Mouse (Mus musculus): ENCODE data around the gene Tgm2. TPM values are rescaled to one million over a fixed set of nuclear protein-coding genes. Genes with fewer than 3 reads are reported as not detected.

The Tgm2 gene
- polyA plus RNA-seq, 1 experiment: 9.5 TPM

- Histone ChIP-seq H3K27ac (ENCODE audit: control insufficient read depth, insufficient read depth, low read depth, low read length) (no peak overlapping the region), H3K27me3 (ENCODE audit: control insufficient read depth, insufficient read depth, low read length) (no peaks in the 10 kb centered on the region), H3K4me1 (ENCODE audit: control insufficient read depth, insufficient read depth, low read length) (no peaks in the 10 kb centered on the region), H3K4me3 (ENCODE audit: control insufficient read depth, low read depth, low read length) (no peak overlapping the region), H3K36me3 (ENCODE audit: control insufficient read depth, insufficient read depth, low read length) (no peaks in the 10 kb centered on the region; the same call in 1 of the 2 replicates)
- TF ChIP-seq CTCF (IDR thresholded peaks at IDR 0.05; ENCODE audit: control insufficient read depth, insufficient read depth, insufficient replicate concordance, low read depth, low read length) (no peak), POLR2A (IDR thresholded peaks at IDR 0.05; ENCODE audit: control insufficient read depth, low read depth, low read length) (no peak)
Observed at GRCm38 (mm10) chr2:158070885-158071632, 75.2 kb downstream of the Tgm2 start.

GRCm38 (mm10) chr2:158068444-158068971 lies 77.7 kb downstream of the Tgm2 start:
- TF ChIP-seq CTCF (IDR thresholded peaks at IDR 0.05; ENCODE audit: control insufficient read depth, insufficient read depth, insufficient replicate concordance, low read depth, low read length) (no peak), POLR2A (IDR thresholded peaks at IDR 0.05; ENCODE audit: control insufficient read depth, low read depth, low read length) (no peak)
- peaks cover 1% of the 10 kb centered on the region; the same call in 1 of the 2 replicates for H3K36me3 ChIP-seq (ENCODE audit: control insufficient read depth, insufficient read depth, low read length)
- H3K27ac ChIP-seq (ENCODE audit: control insufficient read depth, insufficient read depth, low read depth, low read length): no peak overlapping the region
- no peaks in the 10 kb centered on the region for H3K27me3 ChIP-seq (ENCODE audit: control insufficient read depth, insufficient read depth, low read length)
- H3K4me1 ChIP-seq (ENCODE audit: control insufficient read depth, insufficient read depth, low read length): no peaks in the 10 kb centered on the region
- no peak overlapping the region for H3K4me3 ChIP-seq (ENCODE audit: control insufficient read depth, low read depth, low read length)

GRCm38 (mm10) chr2:158067260-158067824 lies 78.9 kb downstream of the Tgm2 start:
- TF ChIP-seq POLR2A (IDR thresholded peaks at IDR 0.05; ENCODE audit: control insufficient read depth, low read depth, low read length) (no peak), CTCF (IDR thresholded peaks at IDR 0.05; ENCODE audit: control insufficient read depth, insufficient read depth, insufficient replicate concordance, low read depth, low read length) (no peak)
- no peaks in the 10 kb centered on the region for H3K4me1 ChIP-seq (ENCODE audit: control insufficient read depth, insufficient read depth, low read length)
- no peak overlapping the region for H3K27ac ChIP-seq (ENCODE audit: control insufficient read depth, insufficient read depth, low read depth, low read length)
- peaks cover 1% of the 10 kb centered on the region; the same call in 1 of the 2 replicates for H3K36me3 ChIP-seq (ENCODE audit: control insufficient read depth, insufficient read depth, low read length)
- no peaks in the 10 kb centered on the region for H3K27me3 ChIP-seq (ENCODE audit: control insufficient read depth, insufficient read depth, low read length)
- H3K4me3 ChIP-seq (ENCODE audit: control insufficient read depth, low read depth, low read length): no peak overlapping the region

- Histone ChIP-seq H3K4me1 (ENCODE audit: control insufficient read depth, insufficient read depth, low read length) (no peaks in the 10 kb centered on the region), H3K27me3 (ENCODE audit: control insufficient read depth, insufficient read depth, low read length) (no peaks in the 10 kb centered on the region), H3K4me3 (ENCODE audit: control insufficient read depth, low read depth, low read length) (no peak overlapping the region), H3K36me3 (ENCODE audit: control insufficient read depth, insufficient read depth, low read length) (peaks cover 1% of the 10 kb centered on the region; the same call in 1 of the 2 replicates), H3K27ac (ENCODE audit: control insufficient read depth, insufficient read depth, low read depth, low read length) (no peak overlapping the region)
- no peak for TF ChIP-seq CTCF (IDR thresholded peaks at IDR 0.05; ENCODE audit: control insufficient read depth, insufficient read depth, insufficient replicate concordance, low read depth, low read length)
- no peak for TF ChIP-seq POLR2A (IDR thresholded peaks at IDR 0.05; ENCODE audit: control insufficient read depth, low read depth, low read length)
Observed at GRCm38 (mm10) chr2:158066456-158066855, 79.8 kb downstream of the Tgm2 start.

Other genes with a start within 250 kb of the Tgm2 start
- gene Vstm2l, start 231.8 kb downstream of the Tgm2 start, polyA plus RNA-seq (2012; rRNA removed): 1.5 and 1.8 TPM in 2 replicates
- gene Tti1, start 118.0 kb downstream of the Tgm2 start, polyA plus RNA-seq (2012; rRNA removed): 17.7 and 17.9 TPM in 2 replicates
- 7.2 and 7.3 TPM in 2 replicates for gene Rprd1b, start 117.9 kb downstream of the Tgm2 start, polyA plus RNA-seq (2012; rRNA removed)
- gene D630003M21Rik, start 82.8 kb upstream of the Tgm2 start, polyA plus RNA-seq (2012; rRNA removed): 2.8 and 3.7 TPM in 2 replicates
- gene Bpi, start 111.7 kb upstream of the Tgm2 start, polyA plus RNA-seq (2012; rRNA removed): 60.2 and 67.8 TPM in 2 replicates
- gene Lbp, start 160.1 kb upstream of the Tgm2 start, polyA plus RNA-seq (2012; rRNA removed): 14.9 and 17.2 TPM in 2 replicates
- gene Snhg11, start 229.2 kb upstream of the Tgm2 start, polyA plus RNA-seq (2012; rRNA removed): 2.4 and 3.4 TPM in 2 replicates

Measured in testis, adult 2 months (tissue).